Mouse (Mus musculus): ENCODE measurements around the gene Stxbp3.

GRCm38 (mm10) chr3:108851075-108851474 is 10.7 kb upstream of the Stxbp3 start:
- no peak for TF ChIP-seq GATA1 (IDR thresholded peaks at IDR 0.05; ENCODE audit: low read length)
- TF ChIP-seq TAL1 (IDR thresholded peaks at IDR 0.05; ENCODE audit: low read length), result no peak

Data from erythroblast, embryonic 14.5 days (primary cell).